In the genomic region with DNA sequence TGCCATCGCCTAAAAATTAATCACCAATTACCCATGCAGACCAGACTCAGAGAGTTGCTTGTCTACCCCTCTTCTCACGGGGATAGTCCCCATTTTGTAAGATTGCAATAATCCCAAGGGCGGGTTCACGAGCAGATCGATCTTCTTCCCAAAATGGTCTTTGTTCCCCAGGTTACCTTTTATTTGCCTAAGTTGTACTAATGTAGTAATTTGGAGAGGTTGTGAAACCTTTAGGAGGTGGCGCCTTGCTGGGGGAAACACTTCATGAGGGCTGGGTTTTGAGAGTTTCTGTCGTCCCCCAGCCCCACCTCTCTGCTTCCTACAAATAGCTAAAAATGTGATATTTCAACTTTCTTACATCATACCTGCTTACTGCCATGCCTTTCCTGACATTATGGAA, we compare ENCODE assay signal across 32 mouse cellular contexts.
"Had no signal": no experiment of that assay in that cellular context is flagged by ENCODE, and none has a peak within 500 bp of the region (broad histone marks: within the 10 kb centered on the region; RNA-seq: fewer than 3 reads in every experiment).

No protein-coding gene starts in this region.

- H3K9me3 ChIP-seq: limb, embryonic 10.5 days; limb, embryonic 12.5 days; limb, embryonic 13.5 days; limb, embryonic 15.5 days; liver, embryonic 12.5 days; liver, embryonic 13.5 days; liver, embryonic 15.5 days; lung, embryonic 15.5 days; midbrain, embryonic 10.5 days; midbrain, embryonic 12.5 days; midbrain, embryonic 13.5 days; midbrain, embryonic 15.5 days; neural tube, embryonic 12.5 days had no signal

- H3K27ac ChIP-seq: left cerebral cortex, adult 2 months; limb, embryonic 10.5 days; limb, embryonic 12.5 days; limb, embryonic 13.5 days; limb, embryonic 15.5 days; liver, embryonic 12.5 days; liver, embryonic 13.5 days; liver, embryonic 14.5 days; liver, embryonic 15.5 days; lung, embryonic 15.5 days; macrophage; midbrain, embryonic 10.5 days; midbrain, embryonic 12.5 days; midbrain, embryonic 13.5 days; midbrain, embryonic 15.5 days; neural tube, embryonic 12.5 days had no signal

- H3K27me3 ChIP-seq: limb, embryonic 12.5 days; limb, embryonic 13.5 days; limb, embryonic 15.5 days; liver, embryonic 12.5 days; liver, embryonic 13.5 days; liver, embryonic 15.5 days; lung, embryonic 15.5 days; megakaryocyte, embryonic 14.5 days; midbrain, embryonic 12.5 days; midbrain, embryonic 13.5 days; midbrain, embryonic 15.5 days; neural tube, embryonic 12.5 days had no signal

- DNase-seq: left cerebral cortex, postnatal 4 days; liver; liver, embryonic 13.5 days; liver, postnatal 0 days; lung, adult 18-20 months; lung, adult 2 months; lung, embryonic 14.5 days; lung, postnatal 10 days; lung, postnatal 14 days; lung, postnatal 36 days; lung, postnatal 4 days; midbrain, embryonic 14.5 days had no signal

- H3K36me3 ChIP-seq: limb, embryonic 10.5 days; limb, embryonic 12.5 days; limb, embryonic 13.5 days; limb, embryonic 15.5 days; liver, embryonic 12.5 days; liver, embryonic 13.5 days; liver, embryonic 15.5 days; lung, embryonic 15.5 days; midbrain, embryonic 10.5 days; midbrain, embryonic 12.5 days; midbrain, embryonic 13.5 days; midbrain, embryonic 15.5 days; neural tube, embryonic 12.5 days had no signal

- H3K9ac ChIP-seq: limb, embryonic 12.5 days; limb, embryonic 13.5 days; limb, embryonic 15.5 days; liver, embryonic 12.5 days; liver, embryonic 13.5 days; liver, embryonic 14.5 days; liver, embryonic 15.5 days; liver, postnatal 0 days; lung, embryonic 14.5 days; lung, embryonic 15.5 days; midbrain, embryonic 12.5 days; midbrain, embryonic 13.5 days; midbrain, embryonic 15.5 days; neural tube, embryonic 12.5 days had no signal

- H3K4me1 ChIP-seq: limb, embryonic 10.5 days; limb, embryonic 12.5 days; limb, embryonic 13.5 days; limb, embryonic 15.5 days; liver, embryonic 12.5 days; liver, embryonic 13.5 days; liver, embryonic 15.5 days; lung, embryonic 15.5 days; megakaryocyte, embryonic 14.5 days; midbrain, embryonic 10.5 days; neural tube, embryonic 12.5 days had no signal

- H3K4me3 ChIP-seq: left cerebral cortex, adult 2 months; limb, embryonic 10.5 days; limb, embryonic 12.5 days; limb, embryonic 13.5 days; limb, embryonic 15.5 days; liver, embryonic 12.5 days; liver, embryonic 13.5 days; liver, embryonic 15.5 days; lung, embryonic 15.5 days; megakaryocyte, embryonic 14.5 days; midbrain, embryonic 10.5 days; midbrain, embryonic 12.5 days; midbrain, embryonic 13.5 days; midbrain, embryonic 15.5 days; myocyte; neural tube, embryonic 12.5 days had no signal

- ATAC-seq: liver, embryonic 12.5 days; liver, postnatal 0 days; lung, postnatal 0 days; midbrain, embryonic 13.5 days; midbrain, embryonic 15.5 days; midbrain, embryonic 16.5 days had no signal

- H3K4me2 ChIP-seq: limb, embryonic 12.5 days; limb, embryonic 13.5 days; limb, embryonic 15.5 days; liver, embryonic 12.5 days; liver, embryonic 13.5 days; liver, embryonic 15.5 days; lung, embryonic 14.5 days; lung, embryonic 15.5 days; midbrain, embryonic 11.5 days; midbrain, embryonic 12.5 days; midbrain, embryonic 13.5 days; midbrain, embryonic 15.5 days; neural tube, embryonic 12.5 days had no signal
